Mouse (Mus musculus): ENCODE measurements around the gene Mog.

DNA sequence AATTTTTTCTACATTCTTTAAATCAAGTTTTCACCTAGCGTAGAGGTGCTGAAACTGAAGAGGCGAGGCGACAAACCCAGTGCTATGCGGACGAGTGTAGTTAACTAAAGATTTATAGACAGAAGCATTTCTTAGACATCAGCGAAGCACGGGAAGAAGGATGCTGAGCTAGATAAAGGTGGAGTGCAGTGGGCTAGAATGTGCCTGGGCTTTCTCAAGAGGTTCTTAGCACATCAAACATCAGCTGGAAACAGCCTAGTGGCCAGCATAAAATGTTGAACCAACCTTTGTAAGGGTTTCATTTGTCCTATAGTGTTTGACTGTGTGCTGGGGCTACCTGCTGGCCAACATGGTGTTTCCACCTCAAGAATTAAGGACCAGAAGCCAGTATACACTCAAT lies 22.3 kb downstream of the Mog start, which contains the start of gene Zfp57:
- TF ChIP-seq FLI1 (IDR thresholded peaks at IDR 0.05; ENCODE audit: low read length) (no peak), GATA1 (IDR thresholded peaks at IDR 0.05; ENCODE audit: borderline replicate concordance, low read length) (no peak)
